Mouse (Mus musculus): ENCODE measurements at regions not wholly inside any gene's neighbourhood (a gene's known extent, or its start where the extent isn't known, plus 50 kb on each side); places are given as distances from the start of the nearest gene placed in this dataset.

DNA sequence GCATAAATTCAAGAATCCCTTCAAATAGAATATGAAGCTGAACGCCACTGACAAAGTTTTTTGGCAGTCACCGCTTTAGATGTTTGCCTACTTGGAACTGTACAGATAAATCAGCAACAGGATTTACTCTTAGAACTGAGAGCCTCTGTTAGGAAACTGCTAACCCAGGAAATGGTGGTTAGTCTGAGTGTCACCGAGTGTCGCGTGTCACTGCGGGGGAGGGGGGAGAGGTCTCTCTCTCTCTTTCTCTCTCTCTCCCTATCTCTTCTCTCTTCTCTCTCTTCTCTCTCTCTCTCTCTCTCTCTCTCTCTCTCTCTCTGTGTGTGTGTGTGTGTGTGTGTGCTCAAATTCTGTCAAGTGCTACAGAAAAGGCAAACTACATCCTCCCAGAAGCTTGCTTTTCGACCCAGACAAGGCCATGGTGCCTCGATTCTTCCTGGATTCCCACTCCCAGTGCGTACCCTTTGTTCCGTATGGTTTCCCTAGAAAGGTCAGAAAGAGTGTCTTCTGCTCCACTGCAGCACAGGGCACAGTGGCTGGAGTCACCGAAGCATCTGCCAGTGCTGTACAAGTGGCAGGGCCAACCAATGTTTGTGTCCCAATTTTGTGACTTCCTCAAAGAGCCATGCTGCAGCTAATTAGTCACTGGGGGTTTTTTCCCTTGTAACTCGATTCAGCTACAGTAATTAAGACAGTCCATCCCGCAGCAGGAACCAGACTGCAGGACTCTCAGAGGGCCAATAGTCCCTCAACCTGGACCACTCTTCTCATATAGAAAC lies 87.0 kb downstream of the Cog6 start:
- no peak for DNase-seq (ENCODE audit: extremely low spot score in 1 of 2, low spot score in 1 of 2)

DNA sequence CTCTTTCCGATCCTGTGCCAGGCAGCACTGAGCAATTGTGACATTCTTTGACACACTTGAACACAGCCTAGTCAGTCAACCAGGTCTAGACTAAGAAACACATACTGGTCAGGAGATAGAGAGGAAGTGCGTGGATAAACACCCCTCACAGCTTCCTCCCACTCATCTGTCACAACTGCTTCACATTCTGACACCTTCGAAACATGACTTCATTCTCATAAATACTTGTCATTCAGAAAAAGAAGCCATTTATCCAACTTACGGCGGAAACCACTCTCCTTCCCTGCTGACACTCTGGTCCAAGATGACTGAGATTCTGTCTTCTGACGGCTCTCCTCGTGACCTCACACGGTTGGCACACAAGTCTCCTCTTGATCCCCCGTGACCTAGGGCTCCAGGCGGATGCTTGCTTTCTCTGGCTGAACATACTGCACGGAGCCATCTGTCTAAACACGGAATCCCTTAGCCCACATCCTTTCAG lies 89.6 kb downstream of the Cog6 start:
- DNase-seq (ENCODE audit: extremely low spot score in 1 of 2, low spot score in 1 of 2), result no peak

DNA sequence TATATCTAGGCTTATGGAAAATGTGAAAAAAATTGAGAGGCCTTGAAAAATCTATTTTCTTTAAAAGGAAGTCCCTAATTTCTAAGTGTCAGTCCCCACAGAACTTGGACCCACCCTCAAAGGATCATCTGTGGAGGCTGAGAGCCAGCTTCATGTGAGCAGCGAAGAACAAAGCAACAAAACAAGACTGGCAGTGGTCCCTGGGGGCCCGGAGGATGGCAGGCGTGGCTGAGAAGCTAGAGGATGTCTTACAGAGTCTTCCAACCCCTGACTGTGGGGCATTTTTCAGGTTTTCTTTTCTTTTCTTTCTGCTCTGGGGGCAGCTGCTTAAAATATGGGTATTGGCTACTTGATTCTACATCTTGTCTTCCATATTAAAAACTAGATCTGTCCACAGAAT lies 90.5 kb downstream of the Cog6 start:
- DNase-seq (ENCODE audit: extremely low spot score in 1 of 2, low spot score in 1 of 2), result no peak

DNA sequence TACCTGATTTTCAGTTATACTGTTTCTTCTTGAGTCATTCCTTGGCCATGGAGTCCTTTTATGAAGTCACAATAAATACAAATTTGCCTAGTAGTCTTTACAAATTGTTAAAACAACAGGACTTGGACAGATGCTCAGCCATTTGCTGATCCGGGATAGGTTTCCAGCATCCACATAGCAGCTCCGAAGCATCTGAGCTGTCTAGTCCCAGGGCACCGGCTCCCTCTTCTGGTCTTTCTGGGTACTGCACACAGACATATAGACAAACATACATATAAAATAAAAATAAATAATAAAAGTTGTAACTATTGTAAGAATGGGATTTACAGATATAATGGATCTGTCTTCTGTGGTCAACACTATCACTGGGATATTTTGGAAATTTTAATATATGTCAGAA lies 91.8 kb downstream of the Cog6 start:
- no peak for DNase-seq (ENCODE audit: extremely low spot score in 1 of 2, low spot score in 1 of 2)

DNA sequence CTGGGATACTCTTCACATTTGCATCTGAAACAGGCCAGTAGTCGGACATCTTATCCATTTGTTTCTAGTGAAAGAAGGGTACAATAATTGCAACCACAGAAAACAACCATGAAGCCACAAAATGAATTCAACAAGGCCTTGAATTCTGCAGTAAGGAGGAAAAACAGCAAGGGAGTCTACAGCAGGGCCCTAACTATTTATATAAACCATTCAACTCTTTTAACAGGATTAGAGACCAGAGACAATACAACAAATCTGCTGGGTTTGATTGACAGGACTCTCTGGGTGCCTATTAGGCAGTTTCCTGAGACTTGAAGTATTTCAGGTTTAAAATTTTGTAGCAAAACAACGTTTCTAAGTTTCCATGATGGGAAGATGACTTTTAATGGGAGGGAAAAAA lies 92.4 kb downstream of the Cog6 start:
- no peak for DNase-seq (ENCODE audit: extremely low spot score in 1 of 2, low spot score in 1 of 2)

DNA sequence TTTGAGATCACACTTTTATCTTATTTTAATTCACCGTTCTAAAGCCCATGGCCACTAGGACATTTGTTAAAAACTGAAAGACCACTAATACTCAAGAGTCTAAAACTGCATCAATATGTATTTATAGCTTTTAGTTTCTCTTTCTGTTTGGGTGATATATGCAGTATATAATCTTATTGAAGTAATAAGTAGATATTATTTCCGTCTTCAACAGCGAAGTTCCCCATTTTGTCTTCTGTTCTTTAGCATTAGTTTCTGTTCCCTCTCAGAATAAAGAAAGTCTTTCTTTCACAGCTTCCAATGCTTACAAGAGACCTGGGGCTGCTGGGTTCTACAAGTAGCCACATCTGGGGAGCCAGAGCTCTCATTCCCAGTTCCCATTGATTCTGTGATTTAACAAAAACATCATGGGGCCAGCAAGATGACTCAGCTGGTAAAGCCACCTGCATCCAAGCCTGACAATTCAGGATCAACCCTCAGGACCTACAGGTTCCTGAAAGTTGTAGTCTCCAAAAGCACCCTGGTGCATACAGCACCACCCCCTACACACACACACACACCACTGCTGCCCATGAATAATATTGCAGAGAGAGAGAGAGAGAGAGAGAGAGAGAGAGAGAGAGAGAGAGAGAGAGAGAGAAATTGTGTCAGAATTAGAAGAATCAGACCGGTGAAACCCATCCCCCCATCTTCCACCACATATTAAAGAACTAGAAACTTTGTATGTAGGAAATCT lies 93.0 kb downstream of the Cog6 start:
- no peak for DNase-seq (ENCODE audit: extremely low spot score in 1 of 2, low spot score in 1 of 2)

DNA sequence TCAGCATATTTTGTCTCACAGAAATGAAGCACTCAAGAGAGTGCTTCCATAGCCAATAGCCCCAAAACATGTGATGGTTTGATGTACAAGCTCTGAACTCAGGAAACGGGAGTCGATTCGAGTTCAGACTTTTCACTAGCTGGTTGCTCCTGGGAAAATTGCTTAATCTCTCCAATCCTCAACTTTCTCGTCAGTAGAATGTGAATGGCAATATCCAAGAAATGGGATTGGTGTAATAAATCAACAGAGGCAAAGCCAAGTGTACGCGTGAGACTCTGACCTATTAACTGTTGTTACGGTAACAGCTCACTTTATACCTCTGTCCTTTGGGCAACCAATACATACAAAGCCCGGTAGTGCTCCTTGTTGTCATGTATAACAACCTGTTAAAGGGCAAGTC lies 94.6 kb downstream of the Cog6 start:
- no peak for DNase-seq (ENCODE audit: extremely low spot score in 1 of 2, low spot score in 1 of 2)

DNA sequence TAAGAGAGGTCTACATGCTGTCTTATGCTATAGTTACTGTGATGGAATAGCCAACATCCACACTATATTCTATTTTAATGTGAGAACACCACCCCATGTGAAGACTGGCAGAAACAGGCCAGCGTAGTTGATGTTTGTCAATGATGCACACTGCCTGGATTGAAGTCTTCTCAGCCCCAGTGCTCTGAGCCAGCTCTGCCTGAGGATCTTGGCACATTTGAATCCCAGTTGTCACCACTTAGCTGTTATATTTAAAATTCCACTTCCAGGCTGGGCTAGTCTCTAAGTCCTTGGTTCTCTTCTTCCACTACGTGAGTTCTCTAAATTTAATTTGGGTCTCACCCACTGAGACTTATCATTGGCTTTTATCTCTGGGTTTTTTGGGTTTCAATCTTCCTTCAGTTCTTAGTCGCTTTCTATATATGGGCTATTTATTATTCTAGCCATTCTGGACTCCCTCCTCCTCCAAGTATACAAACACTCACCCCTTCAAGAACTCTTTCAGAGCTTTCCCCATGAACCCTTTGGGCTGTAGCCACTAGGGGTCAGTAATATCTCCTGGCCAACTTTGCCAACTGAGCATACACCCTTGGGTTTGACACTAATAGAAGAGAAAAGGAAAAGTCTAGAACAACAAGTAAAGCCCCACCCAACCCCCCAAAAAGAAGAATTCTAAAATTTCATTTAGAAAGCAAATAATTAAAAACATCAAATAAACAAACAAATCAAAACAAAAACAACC lies 110.0 kb downstream of the Cog6 start:
- no peak for DNase-seq (ENCODE audit: extremely low spot score in 1 of 2, low spot score in 1 of 2)

DNA sequence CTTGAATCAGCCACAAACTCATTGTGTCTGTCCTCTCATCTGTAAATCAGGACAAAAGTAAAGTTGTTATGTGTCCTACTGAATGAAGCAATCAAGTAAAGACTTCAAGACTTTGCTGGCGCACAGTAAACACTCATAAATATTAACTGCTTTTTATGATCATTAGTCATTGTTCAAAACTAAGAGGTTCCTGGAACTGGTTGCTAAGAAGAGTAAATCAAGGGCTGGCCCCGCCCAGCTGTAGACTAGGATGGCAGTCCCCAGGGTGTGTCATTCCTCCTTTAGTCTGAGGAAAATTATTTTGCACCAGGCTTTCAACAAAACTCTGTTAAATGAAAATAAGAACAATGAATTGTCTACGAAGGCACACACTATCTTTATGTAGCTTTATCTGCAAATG lies 113.0 kb downstream of the Cog6 start:
- DNase-seq (ENCODE audit: extremely low spot score in 1 of 2, low spot score in 1 of 2), result no peak

DNA sequence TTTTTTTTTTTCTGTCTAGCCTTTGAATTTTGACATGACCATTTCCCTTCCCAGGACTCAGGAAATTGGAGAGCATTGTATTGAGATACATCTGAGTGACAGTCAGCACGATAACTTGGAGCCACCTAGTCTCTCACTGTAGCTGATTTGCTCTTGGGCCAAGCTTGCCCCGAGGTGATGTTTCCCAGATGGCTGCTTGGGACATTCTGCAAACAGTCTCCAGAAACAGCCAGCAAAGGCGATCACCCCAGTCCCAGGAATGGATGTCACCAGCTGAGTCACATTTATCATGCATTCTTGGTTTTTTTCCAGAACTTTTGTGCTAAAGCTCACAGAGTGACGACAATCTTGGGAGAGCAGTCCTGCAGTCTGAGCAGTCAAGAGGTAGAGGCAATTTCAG lies 119.4 kb downstream of the Cog6 start:
- DNase-seq (ENCODE audit: extremely low spot score in 1 of 2, low spot score in 1 of 2), result no peak

DNA sequence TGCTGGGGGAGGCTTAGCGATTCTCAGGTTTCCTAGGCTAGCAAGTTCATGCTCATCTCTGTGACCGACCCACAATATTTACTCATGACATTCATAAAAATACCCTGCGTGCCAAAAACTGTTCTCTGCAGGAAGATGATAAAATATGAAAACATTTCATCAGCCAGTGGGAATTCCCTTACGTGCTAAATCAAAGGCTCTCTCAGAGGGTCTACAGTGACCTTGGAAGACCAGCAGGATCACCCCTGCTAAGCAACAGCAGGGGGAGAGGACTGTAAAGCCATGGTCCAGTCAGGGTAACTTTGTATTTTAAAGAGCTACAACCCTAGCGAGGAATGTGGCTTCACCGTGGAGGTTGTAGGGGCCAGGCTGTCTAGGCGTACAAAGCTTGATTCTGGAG lies 120.6 kb downstream of the Cog6 start:
- DNase-seq (ENCODE audit: extremely low spot score in 1 of 2, low spot score in 1 of 2), result no peak

DNA sequence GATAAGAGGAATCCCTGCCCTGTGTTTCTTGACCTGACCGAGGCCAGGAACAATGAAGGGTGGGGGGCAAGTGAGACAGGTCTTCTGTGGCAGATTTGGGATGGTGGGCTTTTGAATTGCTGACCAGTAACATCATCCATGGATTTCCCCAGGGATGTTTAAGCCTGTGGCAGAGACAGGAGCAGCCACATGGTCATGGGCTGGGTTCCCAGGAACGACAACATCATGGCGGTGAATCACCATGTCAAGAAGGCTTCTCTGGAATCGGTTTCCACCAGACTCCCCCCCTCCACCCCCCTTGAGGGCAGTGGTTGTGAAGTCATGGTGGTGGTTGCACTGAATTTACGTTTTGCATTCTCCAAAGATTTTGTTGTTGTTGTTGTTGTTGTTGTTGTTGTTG lies 121.3 kb downstream of the Cog6 start:
- DNase-seq (ENCODE audit: extremely low spot score in 1 of 2, low spot score in 1 of 2), result no peak

DNA sequence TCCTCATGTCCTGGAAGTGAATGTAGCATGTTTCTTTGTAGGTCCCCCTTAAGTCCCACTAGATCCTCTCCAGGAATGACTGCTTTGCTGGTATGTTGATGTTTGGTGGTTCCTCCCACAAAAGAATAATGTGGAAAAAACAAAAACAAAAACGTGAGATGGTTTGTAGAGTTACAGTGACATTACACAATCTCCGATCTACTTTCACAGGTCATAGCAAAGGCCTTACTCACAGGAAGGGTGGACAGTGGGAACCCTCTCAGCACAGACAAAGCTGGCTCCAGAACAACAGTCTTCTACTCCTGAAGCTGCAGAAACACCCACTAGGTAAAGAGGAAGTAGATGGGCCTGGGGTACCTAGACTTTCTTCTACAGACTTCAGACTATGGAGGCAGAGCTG lies 122.2 kb downstream of the Cog6 start:
- DNase-seq (ENCODE audit: extremely low spot score in 1 of 2, low spot score in 1 of 2), result no peak

DNA sequence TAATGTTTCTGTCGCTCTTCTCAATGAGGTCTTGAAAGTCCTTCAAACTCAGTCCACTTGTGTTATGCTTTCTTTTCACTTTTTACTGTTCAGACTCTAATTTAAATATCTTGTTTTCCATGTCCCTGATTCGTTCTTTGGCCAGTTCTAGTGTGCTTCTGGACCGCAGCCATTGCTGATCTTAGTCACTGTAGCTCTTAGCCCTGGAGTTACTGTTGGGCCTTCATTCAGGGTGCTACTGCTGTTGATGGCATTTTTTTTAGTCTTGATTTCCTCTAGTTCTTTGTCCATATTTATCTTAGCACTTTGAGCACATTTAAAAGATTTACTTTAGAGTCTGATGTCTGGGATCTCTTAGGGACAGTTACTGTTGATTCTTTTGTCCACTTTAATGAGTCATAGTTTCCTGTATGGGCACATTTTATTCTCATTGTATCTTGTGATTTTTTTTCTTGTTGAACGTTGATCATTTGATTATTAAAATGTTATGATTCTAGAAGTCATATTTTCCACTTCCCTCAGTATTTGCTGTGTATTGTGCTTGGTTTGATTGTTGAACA lies 127.8 kb downstream of the Cog6 start:
- DNase-seq (ENCODE audit: extremely low spot score in 1 of 2, low spot score in 1 of 2), result no peak

DNA sequence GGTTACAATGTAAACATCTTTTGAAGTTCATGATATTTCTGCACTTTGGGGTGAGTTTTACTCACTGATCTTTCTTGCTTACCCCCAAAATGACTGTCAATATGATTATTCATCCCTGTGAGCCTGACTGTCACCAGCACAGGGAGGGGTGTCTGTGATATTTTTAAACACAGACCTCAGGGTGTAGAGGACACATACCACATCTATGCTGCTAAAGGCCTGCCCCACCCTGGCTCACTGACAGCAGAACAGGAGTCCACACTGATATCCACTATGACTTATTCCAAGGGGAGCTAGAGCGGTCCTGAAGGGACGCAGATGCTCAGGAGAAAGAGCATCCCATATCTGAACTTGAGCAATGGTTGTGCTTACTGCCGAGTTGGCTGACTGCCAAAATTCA lies 135.1 kb downstream of the Cog6 start:
- DNase-seq (ENCODE audit: extremely low spot score in 1 of 2, low spot score in 1 of 2), result no peak

DNA sequence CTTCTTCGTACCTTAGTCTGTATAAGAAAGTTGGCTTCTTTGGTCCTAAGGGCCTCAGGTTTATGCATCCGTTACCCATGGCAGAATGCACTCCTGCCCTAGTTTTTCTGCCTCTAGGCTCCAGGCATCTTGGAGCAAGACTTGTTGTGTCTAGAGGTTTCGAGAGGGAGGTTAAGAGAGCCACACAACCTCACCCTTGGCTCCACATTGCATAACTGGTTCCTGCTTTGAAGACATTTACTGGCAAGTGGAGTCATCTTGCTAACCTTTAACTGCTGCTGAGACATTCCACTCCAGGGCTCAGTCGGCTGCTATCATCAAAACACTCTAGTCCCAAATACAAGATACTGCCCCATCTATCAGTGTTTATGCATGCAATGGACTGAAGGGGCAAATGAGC lies 135.9 kb downstream of the Cog6 start:
- no peak for DNase-seq (ENCODE audit: extremely low spot score in 1 of 2, low spot score in 1 of 2)

DNA sequence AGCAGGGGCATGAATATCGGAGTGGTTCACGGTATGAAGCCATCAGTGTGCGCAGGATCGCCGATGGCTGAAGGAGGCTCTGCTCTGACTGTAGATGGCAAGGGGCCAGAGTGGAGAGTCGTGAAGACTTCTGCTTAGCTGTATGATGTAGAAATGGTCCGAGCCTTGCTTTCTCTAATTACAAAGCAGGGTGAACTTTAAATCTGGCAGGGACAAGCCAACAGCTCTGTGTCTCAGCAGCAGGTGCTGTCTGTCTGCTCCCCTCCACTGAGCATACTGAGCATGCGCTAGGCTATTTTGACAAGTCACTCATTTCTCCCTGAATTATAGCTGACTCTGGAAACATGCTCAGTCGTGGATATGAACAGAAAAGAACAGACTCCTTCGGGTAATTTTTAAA lies 137.3 kb downstream of the Cog6 start:
- no peak for DNase-seq (ENCODE audit: extremely low spot score in 1 of 2, low spot score in 1 of 2)

DNA sequence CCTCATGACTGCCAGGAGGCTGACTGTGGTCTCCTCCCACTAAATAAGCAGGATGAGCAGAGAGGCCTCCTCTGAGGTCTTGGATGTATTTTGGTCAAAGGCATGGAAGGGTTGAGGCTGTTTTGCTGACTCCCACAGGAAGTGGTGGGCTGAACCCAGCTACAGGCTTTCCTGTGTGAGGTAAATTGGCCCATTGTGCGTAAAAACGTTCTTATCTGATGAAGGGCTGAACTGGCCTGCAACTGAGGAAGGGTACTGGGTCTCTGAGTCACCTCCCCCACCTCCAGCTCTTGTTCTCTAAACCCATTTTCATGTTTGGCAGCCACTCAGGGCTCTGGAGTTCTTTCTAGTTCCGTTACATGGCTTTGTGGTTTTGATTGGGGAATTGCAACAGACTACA lies 138.7 kb downstream of the Cog6 start:
- no peak for DNase-seq (ENCODE audit: extremely low spot score in 1 of 2, low spot score in 1 of 2)

DNA sequence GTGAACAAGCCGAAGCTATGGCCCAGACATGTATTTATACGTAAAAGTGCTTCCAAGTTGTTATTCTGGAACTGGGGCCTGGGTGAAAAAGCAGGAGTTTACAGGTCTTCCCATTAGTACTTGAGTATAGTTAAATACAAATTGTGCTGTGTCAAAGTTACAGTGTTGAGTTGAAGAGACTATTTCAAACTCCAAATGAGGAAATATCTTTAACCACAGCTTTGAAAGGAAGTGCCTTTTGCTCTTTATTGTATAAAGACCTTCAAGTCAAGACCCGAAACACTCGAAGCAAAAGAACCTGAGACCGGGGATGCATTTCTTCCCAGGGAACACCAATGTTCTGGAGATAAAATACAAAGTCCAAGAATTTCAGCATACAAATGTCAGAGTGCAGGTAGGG lies 144.8 kb downstream of the Cog6 start:
- DNase-seq (ENCODE audit: extremely low spot score in 1 of 2, low spot score in 1 of 2), result no peak

DNA sequence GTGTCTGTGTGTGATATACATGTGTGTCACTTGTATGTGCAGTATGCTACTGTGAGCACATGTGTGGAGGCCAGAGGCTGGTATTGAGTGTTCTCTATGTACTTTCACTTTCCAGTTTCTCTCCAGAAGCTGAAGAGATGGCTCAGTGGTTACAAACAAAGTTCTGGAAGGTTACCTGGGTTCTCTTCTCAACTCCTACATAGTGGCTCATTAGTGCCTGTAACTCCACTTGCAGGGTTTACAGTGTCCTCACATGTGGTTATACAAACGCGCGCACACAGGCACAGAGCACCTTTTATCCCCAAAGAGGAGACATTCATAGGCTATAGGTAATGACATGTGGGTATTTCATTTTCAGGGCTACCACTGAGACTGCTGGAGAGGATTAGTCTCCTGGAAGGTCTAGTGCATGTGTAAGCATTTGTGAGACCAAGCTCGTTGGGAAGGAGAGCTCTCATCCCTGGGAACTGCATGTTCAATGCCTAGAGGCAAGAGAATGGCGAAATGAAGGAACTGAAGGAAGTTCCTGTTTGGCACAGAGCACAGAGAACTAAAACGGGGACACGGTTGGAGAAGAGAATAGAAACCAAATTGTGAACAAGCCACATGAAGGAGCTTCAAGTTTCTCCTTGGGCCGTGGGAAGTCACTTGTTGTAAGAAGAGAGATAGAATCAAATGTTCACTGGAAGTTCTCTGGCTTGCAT lies 153.7 kb downstream of the Cog6 start:
- no peak for DNase-seq (ENCODE audit: extremely low spot score in 1 of 2, low spot score in 1 of 2)

DNA sequence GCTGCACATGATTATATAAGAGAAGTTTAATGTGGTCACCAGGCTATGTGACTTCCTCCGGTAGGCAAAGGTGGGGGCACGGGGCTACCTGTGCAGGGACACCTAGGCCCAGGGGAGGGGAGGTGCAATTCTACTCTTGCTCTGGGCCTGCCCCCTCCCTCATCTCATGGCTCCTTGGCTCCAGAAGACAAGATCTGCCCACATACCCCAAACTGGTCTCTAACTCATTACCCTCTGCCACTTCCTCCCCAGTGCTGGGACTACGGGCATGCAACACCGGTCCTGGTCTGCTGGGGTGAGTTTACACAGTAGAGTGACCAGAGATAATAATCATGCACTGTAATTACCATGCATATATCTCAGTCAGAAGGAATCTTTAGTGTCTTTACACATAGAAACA lies 155.0 kb downstream of the Cog6 start:
- DNase-seq (ENCODE audit: extremely low spot score in 1 of 2, low spot score in 1 of 2), result no peak
